Mouse (Mus musculus): ENCODE data around the gene Tns1.

DNA sequence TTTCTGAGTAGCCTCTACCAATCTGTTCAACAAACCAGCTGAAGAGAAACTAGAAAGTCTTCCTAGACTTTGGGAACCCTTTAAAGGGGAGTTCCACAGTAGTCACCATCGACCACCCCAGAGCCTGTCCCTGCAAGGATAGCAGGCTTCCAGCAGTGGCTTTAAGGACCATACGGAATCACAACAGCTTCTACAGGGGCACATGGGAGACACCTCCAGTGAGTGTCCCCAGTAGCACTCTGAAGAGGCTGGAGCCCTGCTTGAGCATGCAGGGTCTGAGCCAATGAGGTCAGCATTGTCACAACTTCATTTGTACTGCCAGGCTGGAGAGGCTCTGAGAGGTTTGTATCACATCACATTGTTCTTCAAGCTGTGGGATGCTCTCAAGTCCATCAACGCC is 25.9 kb upstream of the Tns1 start:
- TF ChIP-seq CTCF (conservative IDR thresholded peaks at IDR 0.05; ENCODE audit: low read length) (no peak), NANOG (IDR thresholded peaks at IDR 0.05; ENCODE audit: borderline replicate concordance, low read length) (no peak), POU5F1 (IDR thresholded peaks at IDR 0.05; ENCODE audit: borderline replicate concordance, low read length) (no peak)

All from E14TG2a.4 (cell line).